Mouse (Mus musculus): ENCODE measurements at regions not wholly inside any gene's neighbourhood (a gene's known extent, or its start where the extent isn't known, plus 50 kb on each side); places are given as distances from the start of the nearest gene placed in this dataset.

DNA sequence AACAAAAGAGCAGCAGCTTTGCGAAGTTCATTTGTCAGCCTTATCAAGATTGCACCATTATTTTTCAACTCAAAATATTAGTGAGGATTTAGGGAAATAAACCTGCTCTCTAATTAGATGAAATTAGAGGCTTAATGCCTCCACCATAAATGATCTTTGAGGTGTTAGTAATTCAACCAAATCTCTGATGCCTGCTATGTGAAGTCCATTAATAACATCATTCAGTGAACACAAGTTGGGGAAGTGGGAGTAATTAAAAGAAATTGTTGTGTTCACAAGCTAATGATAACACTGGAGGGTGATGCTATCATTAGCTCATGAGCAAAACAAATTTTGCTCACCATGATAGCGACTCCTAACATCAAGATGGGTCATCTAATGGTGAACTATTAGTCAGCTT, 246.0 kb downstream of the Ttc6 start:
- no peak for ATAC-seq (ENCODE audit: low TSS enrichment)

DNA sequence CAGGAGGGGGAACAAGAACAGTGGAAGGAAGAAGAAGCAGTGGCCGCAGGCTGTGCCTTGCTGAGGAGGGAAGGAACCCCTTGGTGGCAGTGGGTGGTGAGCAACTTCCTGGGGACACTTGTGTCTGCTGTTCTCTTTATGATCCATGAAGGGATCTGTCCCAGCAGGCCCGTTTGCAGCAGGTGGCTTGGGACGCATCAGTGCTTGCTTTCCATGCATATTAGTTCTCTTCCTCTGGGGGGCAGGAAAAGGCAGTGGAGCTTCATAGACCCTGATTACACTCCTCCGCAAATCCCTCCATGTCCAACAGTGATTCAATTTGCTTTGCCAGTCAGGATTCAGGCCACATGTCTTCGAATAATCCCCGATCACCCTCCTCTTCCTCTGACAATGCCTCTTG, 259.9 kb downstream of the Ttc6 start:
- peak; percentile 35 for ATAC-seq (ENCODE audit: low TSS enrichment)

DNA sequence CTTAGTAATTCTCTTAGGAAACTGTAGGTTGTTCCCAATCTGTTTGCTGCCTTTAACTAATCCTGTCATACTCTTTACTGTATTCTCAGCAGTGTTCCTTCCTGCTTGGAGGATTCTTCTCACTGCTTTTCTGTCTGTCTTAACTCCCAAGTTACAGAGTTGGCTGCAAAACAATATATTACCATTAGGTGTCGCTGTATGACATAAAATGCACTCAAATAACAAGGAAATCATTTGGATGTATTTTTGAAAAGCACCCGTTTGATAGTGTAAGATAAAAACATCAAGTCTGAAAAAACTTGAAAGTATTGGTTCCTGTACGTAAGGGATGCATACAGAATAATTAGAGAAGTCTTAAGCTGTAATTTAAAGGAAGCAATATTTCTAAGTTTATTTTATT, 261.8 kb downstream of the Ttc6 start:
- peak; percentile 68 for ATAC-seq (ENCODE audit: low TSS enrichment)

DNA sequence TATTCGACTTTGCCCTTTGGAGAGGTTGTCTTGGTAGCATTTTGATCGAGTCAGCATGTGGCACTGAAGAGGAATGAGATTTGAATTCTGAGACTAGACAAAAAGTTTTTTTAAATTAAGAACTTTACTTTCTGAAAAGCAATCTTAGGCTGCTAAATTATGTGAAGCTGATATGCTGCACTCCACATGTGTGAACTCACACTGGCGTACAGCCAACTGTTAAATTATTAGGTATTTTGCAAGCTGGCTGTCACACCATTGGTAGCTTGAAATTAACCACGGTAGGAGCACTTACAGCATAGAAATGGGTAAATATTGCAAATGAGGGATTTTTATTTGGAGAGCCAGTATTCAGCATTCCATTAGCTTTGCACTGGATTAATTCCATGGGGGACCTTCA, 278.9 kb downstream of the Ttc6 start:
- no peak for ATAC-seq (ENCODE audit: low TSS enrichment)

DNA sequence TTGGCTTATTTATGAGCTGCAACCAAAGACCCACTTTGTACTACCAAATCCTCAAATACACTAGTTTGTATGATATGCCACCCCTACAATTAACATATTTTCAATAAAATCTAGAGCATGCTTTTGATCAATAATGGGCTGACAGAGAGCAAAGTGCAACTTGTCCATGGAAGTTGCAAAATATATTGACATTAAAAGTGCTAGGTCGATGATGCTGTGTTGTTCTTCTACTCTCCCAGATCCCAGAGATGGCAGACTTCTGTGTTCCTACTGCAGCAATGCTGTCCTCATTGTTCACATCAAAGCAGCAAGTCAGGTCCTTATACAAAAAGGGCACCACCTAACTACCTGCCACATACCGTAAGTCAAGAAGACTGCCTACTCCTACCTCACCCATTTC, 307.1 kb downstream of the Ttc6 start:
- no peak for ATAC-seq (ENCODE audit: low TSS enrichment)

DNA sequence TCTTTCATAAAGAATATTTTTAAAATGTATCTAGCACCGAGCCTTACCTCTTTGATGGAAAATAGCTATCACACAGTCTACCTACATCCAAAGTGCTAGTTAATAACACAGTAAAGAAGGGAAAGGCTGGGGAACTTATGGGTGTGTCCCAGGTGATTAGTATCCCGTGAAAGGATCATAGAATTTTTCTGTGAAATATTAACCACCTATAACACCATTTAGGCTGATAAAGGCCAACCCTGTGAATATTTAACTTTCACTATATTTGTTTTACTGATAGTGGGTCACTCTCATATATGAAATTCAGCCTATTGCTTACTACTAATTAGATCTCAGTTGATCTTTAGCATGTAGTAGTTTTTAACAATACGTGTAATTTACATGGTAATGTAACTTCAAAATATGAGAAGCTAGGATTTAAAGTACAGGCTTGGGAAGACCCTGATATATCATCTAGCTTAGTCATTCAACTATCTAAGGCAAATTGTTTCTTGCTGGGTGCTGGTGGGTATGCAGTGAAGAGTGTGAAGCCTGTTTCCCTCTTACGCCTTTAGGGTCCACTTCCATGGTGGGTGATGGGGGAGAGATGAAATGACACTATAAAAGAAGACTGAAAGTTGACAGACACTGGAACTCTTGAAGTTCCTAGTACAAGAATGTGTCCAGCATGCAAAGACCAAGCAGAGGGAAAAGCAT, 320.6 kb upstream of the Sstr1 start:
- ATAC-seq (ENCODE audit: low TSS enrichment) = no peak

DNA sequence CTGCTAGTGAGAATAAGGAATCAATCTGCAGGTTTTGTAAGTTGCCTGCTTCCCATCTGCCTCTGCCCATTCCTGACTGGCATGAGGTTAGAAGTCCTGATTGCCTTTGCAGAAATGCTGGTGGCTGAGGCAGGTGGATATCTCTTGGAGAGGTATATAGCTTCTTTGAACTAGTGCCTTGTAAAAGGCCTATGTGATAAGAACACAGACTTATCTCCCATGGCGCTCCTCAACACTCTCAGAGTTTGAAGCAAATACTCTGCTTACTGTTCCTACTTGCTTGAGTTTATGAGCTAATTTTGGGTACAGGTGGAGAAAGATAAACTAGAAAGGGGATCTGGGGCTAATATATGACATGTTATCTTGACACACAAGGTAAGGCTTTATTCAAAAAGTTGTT, 320.0 kb upstream of the Sstr1 start:
- no peak for ATAC-seq (ENCODE audit: low TSS enrichment)

DNA sequence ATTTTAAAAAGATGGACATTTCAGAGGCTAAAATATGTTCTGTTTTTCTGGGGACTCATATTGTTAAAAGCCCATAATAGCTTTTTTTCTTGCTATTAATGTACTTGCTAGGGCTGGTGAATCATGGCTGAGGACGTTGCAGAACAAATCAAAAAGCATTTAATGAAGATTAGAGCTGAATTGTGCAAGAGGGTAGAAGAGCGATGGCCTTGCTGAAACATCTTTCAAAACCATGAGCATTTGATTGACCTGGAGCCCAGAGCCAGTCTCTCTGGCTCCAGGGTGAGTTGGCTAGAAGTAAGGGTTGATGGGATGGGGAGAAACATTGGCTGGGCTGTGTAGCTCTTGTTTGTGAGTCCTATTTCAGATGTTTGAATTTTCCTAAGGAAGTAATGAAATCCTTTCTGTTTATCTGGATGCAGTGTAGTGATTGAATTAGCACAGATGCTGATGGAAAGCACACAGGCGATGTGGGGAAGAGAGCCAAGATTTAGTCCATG, 313.8 kb upstream of the Sstr1 start:
- ATAC-seq (ENCODE audit: low TSS enrichment) = no peak

DNA sequence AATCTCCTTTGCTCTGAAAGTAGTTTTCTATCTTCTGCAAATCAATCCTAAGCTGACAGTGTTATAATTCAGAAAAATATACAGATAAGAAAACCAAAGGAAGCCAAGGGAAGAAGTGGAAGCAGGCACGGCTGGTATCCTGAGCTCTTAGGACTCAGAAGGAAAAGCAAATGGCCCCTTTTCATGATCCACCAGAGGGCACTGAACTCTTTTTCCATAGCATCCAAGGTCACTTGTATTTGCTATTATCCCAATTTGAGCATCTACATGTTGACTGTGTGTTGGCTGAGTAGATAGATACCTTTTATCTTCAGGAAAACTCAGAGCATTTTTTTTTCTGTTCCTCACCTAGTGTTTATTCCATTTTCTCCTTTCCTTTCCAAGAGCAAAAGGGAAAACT, 306.9 kb upstream of the Sstr1 start:
- no peak for ATAC-seq (ENCODE audit: low TSS enrichment)

DNA sequence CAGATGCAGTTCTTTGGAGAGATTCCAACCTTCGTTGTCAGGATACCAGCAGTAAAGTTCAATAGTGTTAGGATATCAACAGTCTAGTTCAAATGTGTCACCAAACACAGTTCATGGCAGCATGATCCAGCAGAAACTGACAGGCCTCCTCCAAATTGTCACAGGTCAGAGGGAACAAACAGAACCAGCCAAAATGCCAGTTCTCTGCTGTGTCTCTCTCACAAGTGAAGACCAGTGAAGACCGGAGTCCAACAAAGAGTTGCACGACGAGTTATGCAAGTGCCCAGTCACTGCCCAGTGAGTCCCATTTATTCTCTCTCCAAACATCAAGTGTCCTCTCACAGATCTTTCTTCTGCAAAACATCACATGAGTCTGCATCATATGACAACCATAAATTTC, 293.4 kb upstream of the Sstr1 start:
- no peak for ATAC-seq (ENCODE audit: low TSS enrichment)

DNA sequence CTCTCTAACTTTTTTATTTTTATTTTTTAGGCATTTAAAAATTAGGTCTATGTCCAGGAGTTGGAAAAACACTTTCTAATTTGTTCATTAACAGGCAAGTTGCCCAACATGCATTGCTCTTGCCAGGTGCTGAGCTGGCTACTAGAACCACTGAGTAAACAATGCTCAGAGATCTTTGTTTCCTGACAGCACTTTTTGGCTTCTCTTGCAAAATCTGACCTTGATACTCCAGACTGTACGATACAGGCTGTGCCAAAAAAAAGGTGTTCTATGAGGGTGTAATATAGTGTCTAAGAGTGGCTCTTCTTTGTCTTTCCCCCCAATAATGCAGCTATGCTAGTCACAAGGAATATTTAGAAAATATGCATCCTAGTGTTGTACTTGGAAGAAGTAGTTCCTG, 289.5 kb upstream of the Sstr1 start:
- ATAC-seq (ENCODE audit: low TSS enrichment) = no peak

DNA sequence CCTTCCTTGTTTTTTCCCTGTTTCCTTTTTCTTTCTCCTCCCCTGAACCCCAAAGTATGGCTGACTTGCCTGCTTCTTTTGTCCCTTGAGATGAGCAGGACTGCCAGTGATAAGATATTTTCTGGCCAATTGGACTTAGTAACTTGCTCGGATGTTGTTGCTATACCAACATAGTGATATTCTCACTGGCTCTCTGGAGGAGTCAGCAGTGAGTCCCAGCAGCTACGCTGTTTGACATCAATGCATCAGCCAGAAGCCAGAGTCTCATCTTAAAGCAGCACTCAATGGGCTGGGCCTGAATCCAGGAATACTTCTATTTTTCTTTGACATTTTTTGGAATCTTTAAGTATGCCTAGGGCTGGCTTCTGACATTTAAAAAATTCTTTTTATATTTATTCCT, 287.1 kb upstream of the Sstr1 start:
- ATAC-seq (ENCODE audit: low TSS enrichment) = no peak

DNA sequence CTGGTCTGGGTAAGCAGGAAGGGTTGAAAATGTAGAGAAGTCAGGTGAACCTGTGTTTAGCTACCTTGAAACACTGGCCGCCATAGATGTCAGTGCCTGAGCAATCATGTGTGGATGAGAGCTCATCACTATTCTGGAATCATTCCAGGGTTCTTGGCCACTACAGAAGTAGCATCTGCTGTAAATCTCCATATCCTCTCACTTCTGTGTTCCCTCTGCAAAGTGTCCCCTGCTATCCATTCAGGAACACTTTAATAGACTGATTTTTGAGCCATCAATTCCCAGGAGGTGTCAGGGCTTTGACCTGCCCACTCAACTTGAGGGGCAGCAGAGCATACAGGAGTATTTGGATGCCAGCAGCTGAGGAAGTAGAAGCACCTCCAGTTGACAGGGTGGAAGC, 284.7 kb upstream of the Sstr1 start:
- ATAC-seq (ENCODE audit: low TSS enrichment) = no peak

DNA sequence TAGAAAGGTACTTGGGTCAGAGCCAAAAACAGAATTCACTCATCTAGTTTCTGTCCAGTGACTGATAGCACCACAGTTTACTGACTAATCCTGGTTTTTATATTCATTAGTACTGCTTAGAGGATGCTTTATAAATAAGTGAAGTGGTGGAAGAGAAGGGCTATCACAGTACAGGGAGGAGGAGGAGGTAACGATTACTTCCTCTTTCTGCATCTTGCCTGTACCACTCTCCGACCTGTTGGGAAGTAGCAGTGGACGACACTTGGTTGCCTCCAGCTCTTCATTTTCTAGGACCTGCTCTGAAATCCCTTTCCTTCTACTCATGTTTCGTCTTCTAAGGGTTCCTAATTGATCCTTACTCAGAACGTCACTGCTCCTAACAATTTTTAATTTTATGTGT, 283.5 kb upstream of the Sstr1 start:
- no peak for ATAC-seq (ENCODE audit: low TSS enrichment)

DNA sequence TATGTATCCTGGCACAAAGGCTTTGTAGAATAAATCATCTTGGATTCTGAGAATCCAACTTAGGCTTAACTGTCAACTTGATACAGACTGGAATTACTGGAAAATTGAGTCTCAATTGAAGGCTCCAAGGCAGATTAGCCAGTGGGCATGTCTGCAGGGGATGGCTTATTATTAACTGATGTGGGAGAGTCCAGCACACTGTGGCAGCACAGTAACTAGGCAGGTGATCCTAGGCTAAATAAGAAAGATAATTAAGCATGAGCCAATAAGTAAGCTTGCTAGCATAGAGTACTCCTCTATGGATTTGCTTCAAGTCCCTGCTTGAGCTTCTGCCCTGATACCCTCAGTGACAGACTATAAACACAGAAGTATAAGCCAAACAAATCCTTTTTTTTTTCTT, 279.7 kb upstream of the Sstr1 start:
- no peak for ATAC-seq (ENCODE audit: low TSS enrichment)

DNA sequence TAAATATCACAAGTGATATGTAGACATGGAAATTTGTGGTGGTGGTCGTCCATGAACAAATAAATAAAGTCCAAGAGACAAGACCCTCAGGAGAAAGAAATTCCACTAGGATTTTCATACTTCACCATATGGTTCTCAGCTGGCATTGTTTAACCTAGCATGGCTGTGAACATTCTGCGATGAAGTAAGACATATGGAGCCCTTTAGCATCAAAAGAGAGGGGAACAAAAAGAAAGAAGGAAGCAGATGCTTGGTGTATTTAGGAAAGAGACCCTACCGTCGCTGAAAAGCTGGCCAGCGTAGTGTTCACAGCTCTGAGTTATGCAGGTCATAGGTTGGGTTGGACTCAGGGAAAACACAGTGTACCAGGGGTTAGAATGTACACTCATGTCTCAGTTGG, 261.7 kb upstream of the Sstr1 start:
- no peak for ATAC-seq (ENCODE audit: low TSS enrichment)

DNA sequence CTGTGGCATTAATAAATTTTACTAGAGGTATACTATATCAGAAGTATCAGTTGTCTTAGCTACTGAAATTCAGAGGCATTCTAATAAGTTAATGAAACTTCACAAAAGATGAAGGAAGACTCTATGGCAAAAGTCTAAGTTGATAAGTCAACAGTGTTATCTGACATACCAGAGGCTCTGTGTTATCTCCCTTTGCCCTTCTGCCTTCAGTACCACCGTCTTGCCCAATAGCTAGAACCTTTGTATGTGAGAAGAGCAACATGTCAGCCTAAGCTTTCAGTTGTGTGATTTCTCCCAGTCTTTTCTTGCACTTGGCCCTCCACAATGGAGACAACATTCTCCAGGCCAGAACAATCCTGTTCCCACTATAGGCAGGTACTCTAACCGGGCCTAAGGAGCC, 253.0 kb upstream of the Sstr1 start:
- no peak for ATAC-seq (ENCODE audit: low TSS enrichment)

DNA sequence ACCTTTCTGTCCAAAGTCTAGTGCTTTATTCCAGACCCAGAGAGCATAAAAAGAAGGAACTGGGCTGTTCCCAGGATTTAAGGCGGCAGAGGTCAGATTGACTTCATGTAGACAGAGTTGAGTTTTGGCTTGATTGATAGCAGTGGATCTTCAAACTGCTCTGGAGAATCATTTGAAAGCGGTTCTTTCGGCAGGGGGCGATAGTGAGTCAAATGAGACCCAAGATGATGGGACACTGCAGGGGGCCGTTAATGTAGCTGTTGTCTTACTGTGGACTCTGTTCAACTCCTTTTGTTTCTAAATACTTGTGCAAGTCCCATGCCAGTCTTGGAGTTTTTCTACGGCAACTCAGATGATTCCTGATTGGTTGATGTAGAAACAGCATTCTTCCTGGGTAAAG, 251.4 kb upstream of the Sstr1 start:
- ATAC-seq (ENCODE audit: low TSS enrichment) = no peak

DNA sequence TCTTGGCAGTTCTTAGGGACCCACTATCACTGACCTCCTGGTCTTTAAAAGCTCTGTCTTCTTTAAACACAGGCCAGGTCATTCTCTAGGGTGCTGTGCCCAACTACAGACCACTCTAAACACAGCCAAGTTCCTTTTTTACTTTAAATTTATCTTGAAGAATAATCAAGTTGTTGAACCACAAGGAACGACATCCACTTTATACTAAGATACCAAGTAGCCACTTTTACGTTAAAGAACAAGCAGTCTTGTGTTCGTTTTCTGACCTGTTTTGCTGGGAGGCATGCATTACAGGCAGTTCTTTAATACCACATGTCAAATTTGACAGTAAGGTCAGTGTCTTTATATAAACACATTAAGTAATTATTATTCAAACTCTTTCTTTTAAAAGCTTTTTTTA, 242.4 kb upstream of the Sstr1 start:
- ATAC-seq (ENCODE audit: low TSS enrichment) = no peak

DNA sequence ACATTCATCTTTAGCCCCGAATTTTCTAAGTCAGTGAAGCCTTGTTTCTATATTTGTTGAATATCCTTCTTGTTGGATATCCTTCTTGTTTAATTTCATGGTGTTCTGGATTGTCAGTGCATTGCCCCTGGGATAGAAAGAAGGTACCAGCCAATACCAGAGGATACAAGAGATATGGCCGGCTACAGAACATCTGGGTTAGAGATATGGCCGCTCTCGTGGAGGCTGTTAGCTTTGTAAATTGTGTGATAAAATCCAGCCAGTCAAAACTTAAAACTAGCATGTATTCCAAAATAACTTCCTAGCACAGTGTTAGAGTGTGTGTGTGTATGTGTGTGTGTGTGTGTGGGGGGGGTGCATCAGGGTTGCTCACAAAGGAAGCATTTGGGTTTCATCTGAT, 241.4 kb upstream of the Sstr1 start:
- no peak for ATAC-seq (ENCODE audit: low TSS enrichment)

DNA sequence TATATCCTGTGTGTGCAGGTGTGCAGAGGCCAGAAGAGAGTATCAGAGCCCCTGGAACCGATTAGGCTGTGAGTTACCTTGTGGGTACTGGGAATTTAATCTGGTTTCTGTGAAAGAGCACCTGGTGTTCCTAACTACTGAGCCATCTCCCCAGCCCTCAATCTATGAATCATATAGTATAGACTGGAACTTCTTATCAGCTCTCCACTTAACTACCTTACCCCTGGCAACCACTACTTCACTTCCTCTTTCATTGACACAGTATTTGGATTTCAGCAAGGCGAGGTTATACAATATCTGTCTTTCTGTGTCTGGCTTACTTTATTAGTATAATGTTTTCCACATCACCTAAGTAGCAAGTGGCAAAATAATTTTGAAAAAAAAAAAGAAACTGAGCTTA, 239.1 kb upstream of the Sstr1 start:
- no peak for ATAC-seq (ENCODE audit: low TSS enrichment)
